Mouse (Mus musculus): ENCODE data around the gene Tbk1. TPM values are rescaled to one million over a fixed set of nuclear protein-coding genes. Genes with fewer than 3 reads are reported as not detected.
A peak's percentile ranks its signal among the peaks of the same experiment; 100 is the strongest.

Tbk1 gene
- polyA plus RNA-seq, 2 experiments from 2014 or later: 69.4 to 74.8 TPM

- no peak for ATAC-seq
These were observed 51.6 kb downstream of the Tbk1 start for GRCm38 (mm10) chr10:121534995-121535394.

- ATAC-seq: no peak
These were observed 53.3 kb downstream of the Tbk1 start for GRCm38 (mm10) chr10:121533137-121533872.

- ATAC-seq: no peak
These were observed 55.0 kb downstream of the Tbk1 start for GRCm38 (mm10) chr10:121531541-121531940.

GRCm38 (mm10) chr10:121530365-121531003 is 56.1 kb downstream of the Tbk1 start:
- ATAC-seq: no peak

- ATAC-seq: no peak
These were observed 57.3 kb downstream of the Tbk1 start for GRCm38 (mm10) chr10:121529261-121529660.

- ATAC-seq: no peak
These were observed 58.1 kb downstream of the Tbk1 start for GRCm38 (mm10) chr10:121528470-121528869.

- ATAC-seq: peak; percentile 61
These were observed 59.5 kb downstream of the Tbk1 start for GRCm38 (mm10) chr10:121527114-121527513.

- peak; percentile 96 for ATAC-seq
These were observed 65.5 kb downstream of the Tbk1 start for GRCm38 (mm10) chr10:121520923-121521585.

GRCm38 (mm10) chr10:121519710-121520109 is 66.9 kb downstream of the Tbk1 start:
- no peak for ATAC-seq

- ATAC-seq: peak; percentile 36
These were observed 70.5 kb downstream of the Tbk1 start for GRCm38 (mm10) chr10:121516008-121516600.

- no peak for ATAC-seq
These were observed 76.6 kb downstream of the Tbk1 start for GRCm38 (mm10) chr10:121509751-121510643.

GRCm38 (mm10) chr10:121507755-121508544 is 78.6 kb downstream of the Tbk1 start:
- ATAC-seq: peak; percentile 0

GRCm38 (mm10) chr10:121506731-121507583 is 79.6 kb downstream of the Tbk1 start:
- ATAC-seq: peak; percentile 82

GRCm38 (mm10) chr10:121505929-121506328 is 80.7 kb downstream of the Tbk1 start:
- no peak for ATAC-seq

GRCm38 (mm10) chr10:121504973-121505911 is 81.3 kb downstream of the Tbk1 start:
- ATAC-seq: peak; percentile 92

GRCm38 (mm10) chr10:121501160-121501559 is 85.4 kb downstream of the Tbk1 start:
- ATAC-seq: peak; percentile 33

- ATAC-seq: no peak
These were observed 86.6 kb downstream of the Tbk1 start for GRCm38 (mm10) chr10:121500034-121500433.

- no peak for ATAC-seq
These were observed 87.5 kb downstream of the Tbk1 start for GRCm38 (mm10) chr10:121499063-121499462.

GRCm38 (mm10) chr10:121498481-121498904 is 88.1 kb downstream of the Tbk1 start:
- ATAC-seq: no peak

Measured in activated CD4-positive, CD25-positive, alpha-beta regulatory T cell, adult 4 months (primary cell).